Mouse (Mus musculus) heart, postnatal 4 days (tissue): ENCODE data around the gene Slc25a10. TPM values are rescaled to one million over a fixed set of nuclear protein-coding genes. Genes with fewer than 3 reads are reported as not detected.
A peak's percentile ranks its signal among the peaks of the same experiment; 100 is the strongest.
"Not testable (repeated sequence)": the region's sequence is repeated elsewhere in the genome, so short reads cannot be mapped to it uniquely, and the experiment has no call there.

ENCODE experiments used
- DNase-seq: peaks from one replicate; pipeline ENCODE4 v3.0.0; 2021
- total RNA-seq, 2 experiments: library from RNA; stranded (reverse); gene quantifications; 2 replicates each; pipeline ENCODE4 v1.2.3; 2021

The Slc25a10 gene
- total RNA-seq, 2 experiments from 2014 or later, result 43.7 to 45.7 TPM

- no peak for DNase-seq
Measured at GRCm38 (mm10) chr11:120512790-120513453, 21.3 kb downstream of the Slc25a10 start.

- DNase-seq, result not testable (repeated sequence)
Measured at GRCm38 (mm10) chr11:120514262-120514661, 22.6 kb downstream of the Slc25a10 start.

- peak; percentile 95 for DNase-seq
Measured at GRCm38 (mm10) chr11:120515611-120516010, 24.0 kb downstream of the Slc25a10 start.

- no peak for DNase-seq
Measured at GRCm38 (mm10) chr11:120517147-120517546, 25.5 kb downstream of the Slc25a10 start.

- DNase-seq, result peak; percentile 62
Measured at GRCm38 (mm10) chr11:120518027-120518426, 26.4 kb downstream of the Slc25a10 start.

GRCm38 (mm10) chr11:120518558-120518957 lies 26.9 kb downstream of the Slc25a10 start:
- DNase-seq, result no peak

- DNase-seq, result peak; percentile 80
Measured at GRCm38 (mm10) chr11:120519738-120520137, 28.1 kb downstream of the Slc25a10 start.

- no peak for DNase-seq
Measured at GRCm38 (mm10) chr11:120520498-120520897, 28.9 kb downstream of the Slc25a10 start.

- DNase-seq, result peak; percentile 76
Measured at GRCm38 (mm10) chr11:120520967-120521540, 29.4 kb downstream of the Slc25a10 start.

GRCm38 (mm10) chr11:120522581-120522980 lies 30.9 kb downstream of the Slc25a10 start:
- DNase-seq, result no peak

GRCm38 (mm10) chr11:120525959-120526358 lies 34.3 kb downstream of the Slc25a10 start:
- no peak for DNase-seq

GRCm38 (mm10) chr11:120527690-120528354 lies 36.2 kb downstream of the Slc25a10 start:
- DNase-seq, result no peak

- no peak for DNase-seq
Measured at GRCm38 (mm10) chr11:120528903-120529302, 37.3 kb downstream of the Slc25a10 start.

GRCm38 (mm10) chr11:120530085-120530964 lies 38.7 kb downstream of the Slc25a10 start, which contains the start of gene Gcgr:
Gene Gcgr (plus strand): TSS chr11:120530699.
- DNase-seq, result peak; percentile 39

GRCm38 (mm10) chr11:120531646-120532045 lies 40.0 kb downstream of the Slc25a10 start:
- DNase-seq, result no peak

- DNase-seq, result no peak
Measured at GRCm38 (mm10) chr11:120534093-120534492, 42.5 kb downstream of the Slc25a10 start.

GRCm38 (mm10) chr11:120535145-120535544 lies 43.5 kb downstream of the Slc25a10 start:
- DNase-seq, result no peak

GRCm38 (mm10) chr11:120535804-120536203 lies 44.2 kb downstream of the Slc25a10 start:
- no peak for DNase-seq

- DNase-seq, result peak; percentile 90
Measured at GRCm38 (mm10) chr11:120538485-120538884, 46.8 kb downstream of the Slc25a10 start.

- DNase-seq, result no peak
Measured at GRCm38 (mm10) chr11:120538955-120539284, 47.3 kb downstream of the Slc25a10 start.

GRCm38 (mm10) chr11:120539285-120540014 lies 47.8 kb downstream of the Slc25a10 start:
- no peak for DNase-seq

- peak; percentile 78 for DNase-seq
Measured at GRCm38 (mm10) chr11:120541907-120542306, 50.3 kb downstream of the Slc25a10 start.
